Mouse (Mus musculus): ENCODE results near the gene Agtrap.
"Not testable (repeated sequence)": the region's sequence is repeated elsewhere in the genome, so short reads cannot be mapped to it uniquely, and the experiment has no call there.

Agtrap gene

DNA sequence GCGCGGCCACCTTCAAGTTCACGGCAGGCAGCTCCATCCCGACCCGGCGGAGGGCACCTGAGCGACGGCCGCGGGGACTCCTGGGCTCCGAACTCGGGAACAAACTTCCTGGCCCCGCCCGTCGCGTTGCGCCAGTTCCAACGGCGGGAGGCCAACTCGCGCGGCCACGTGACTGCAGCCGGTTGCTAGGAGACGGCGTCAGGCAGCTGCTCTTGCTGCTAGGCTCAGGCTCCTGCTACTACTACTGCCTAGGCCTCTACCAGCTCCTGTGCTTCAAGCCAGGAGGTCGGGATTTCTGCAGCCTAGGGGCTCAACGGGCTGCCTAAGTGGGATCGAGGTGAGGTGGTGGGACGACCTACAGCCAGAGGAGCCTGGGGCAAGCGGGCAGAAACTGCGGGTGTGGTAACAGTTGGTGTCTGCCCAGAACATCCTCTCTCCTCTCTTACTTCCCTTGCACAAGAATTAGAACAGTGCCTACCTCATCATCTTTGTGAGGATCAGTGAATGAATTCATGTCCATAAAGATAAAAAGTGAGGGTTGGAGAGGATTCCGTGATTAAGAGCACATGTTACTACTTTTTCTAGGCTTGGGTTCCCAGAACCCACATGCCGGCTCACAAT lies at the start of gene Agtrap:
TSS of gene Agtrap (minus strand) at position 125 of the 621 bp plus-strand sequence.
- peak; percentile 96 to 97 for DNase-seq (ENCODE audit: low spot score in 2 of 2)

- no peak for DNase-seq (ENCODE audit: low spot score in 2 of 2)
Observed at GRCm38 (mm10) chr4:148137503-148137902, 49.7 kb upstream of the Agtrap start.

DNA sequence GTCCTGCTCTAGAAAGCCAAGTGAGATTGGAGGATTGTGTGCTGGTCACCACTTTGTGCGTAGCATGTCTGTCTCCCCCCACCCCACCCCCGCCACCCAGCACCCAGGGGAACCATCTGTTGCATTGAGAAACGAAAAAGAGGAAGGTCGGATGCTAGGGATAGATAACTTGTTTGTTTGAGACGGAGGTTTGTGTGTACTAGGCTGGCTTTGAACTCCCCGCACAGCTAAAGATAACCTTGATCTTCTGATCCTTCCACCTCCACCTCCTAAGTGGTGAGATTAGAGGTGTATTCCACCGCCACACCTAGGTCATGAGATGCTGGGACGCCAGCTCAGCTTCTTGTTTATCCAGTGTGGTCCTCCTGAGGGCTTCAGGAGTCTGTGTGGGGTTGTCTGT lies 47.2 kb upstream of the Agtrap start:
- no peak for DNase-seq (ENCODE audit: low spot score in 2 of 2)

DNA sequence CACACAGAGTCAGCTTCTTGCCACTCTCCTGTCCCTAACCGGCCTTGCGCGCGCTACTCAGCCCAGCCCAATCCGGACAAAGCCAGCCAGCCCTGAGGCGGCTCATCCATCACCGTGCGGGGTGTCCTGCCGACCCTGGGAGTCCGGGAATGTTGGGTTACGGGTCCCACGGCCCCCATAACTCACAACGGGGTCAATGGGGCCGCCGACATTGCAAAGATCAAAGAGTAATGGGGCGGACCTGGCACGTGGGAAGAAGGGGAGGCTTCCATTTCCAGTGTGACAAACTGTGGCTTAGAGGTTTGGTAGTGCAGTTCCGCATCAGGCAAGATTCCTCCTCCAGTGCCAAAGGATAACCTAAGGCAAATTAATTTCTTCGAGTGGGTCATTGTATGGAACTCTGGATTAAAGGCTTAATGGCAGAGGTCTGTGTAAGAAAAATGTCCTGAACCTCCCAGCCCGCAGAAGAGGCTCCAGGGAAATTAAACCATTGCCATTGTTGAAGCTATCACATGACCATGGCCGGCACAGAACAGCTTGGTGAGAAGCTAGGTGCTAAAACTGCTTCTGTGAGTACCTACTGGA lies 43.8 kb upstream of the Agtrap start:
- no peak for DNase-seq (ENCODE audit: low spot score in 2 of 2)

GRCm38 (mm10) chr4:148130561-148131413 lies 43.0 kb upstream of the Agtrap start, which contains the start of gene Draxin:
TSS of gene Draxin (minus strand) at chr4:148130698.
- no peak for DNase-seq (ENCODE audit: low spot score in 2 of 2)

DNA sequence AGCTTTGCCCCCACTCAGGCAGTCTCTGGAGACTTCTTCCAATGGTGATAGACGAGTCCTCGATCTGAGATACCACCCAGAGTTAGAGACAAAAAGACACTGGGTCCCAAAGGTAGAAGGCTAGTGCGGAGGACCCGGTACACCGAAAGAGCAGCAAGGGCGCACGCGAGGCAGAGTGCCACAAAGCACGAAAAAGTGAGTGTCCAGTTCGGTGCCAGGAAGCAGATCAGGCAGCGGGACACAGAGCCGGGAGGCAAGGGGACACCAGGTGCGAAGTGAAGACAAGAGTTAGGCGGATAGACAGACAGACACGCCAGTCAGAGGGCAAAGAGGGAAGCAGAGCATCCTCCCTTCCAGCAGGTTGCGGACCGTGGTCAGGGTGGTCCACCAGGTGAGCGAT lies 42.3 kb upstream of the Agtrap start, which contains the start of gene Mad2l2:
TSS of gene Mad2l2 (plus strand) at position 252 of the 400 bp plus-strand sequence.
- DNase-seq (ENCODE audit: low spot score in 2 of 2) = no peak

GRCm38 (mm10) chr4:148128672-148129071 lies 40.8 kb upstream of the Agtrap start:
- no peak for DNase-seq (ENCODE audit: low spot score in 2 of 2)

DNA sequence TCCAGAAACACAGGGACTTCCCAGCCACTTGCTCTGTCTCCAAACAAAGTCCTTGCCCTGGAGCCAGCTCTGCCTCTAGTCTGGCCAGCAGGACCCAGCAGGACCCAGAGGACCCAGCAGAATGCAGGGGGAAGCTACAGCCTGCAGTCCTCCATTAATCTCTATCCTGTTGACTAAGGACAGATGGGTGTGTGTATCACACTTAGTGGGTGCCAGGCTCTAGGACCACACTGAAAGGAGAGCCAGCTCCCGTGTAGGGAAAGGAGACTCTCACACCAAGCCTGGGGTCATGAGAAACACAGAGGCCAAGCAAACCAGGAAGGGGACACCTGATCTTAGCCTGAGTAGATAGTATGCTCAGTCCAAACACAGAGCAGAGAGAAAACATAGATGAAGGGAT lies 40.4 kb upstream of the Agtrap start:
- no peak for DNase-seq (ENCODE audit: low spot score in 2 of 2)

- no peak for DNase-seq (ENCODE audit: low spot score in 2 of 2)
Observed at GRCm38 (mm10) chr4:148122694-148123066, 34.8 kb upstream of the Agtrap start.

GRCm38 (mm10) chr4:148121982-148122693 lies 34.3 kb upstream of the Agtrap start:
- no peak for DNase-seq (ENCODE audit: low spot score in 2 of 2)

- no peak for DNase-seq (ENCODE audit: low spot score in 2 of 2)
Observed at GRCm38 (mm10) chr4:148121362-148121761, 33.5 kb upstream of the Agtrap start.

GRCm38 (mm10) chr4:148120555-148120954 lies 32.7 kb upstream of the Agtrap start:
- DNase-seq (ENCODE audit: low spot score in 2 of 2) = no peak

GRCm38 (mm10) chr4:148119578-148119977 lies 31.7 kb upstream of the Agtrap start:
- not testable (repeated sequence) for DNase-seq (ENCODE audit: low spot score in 2 of 2)

- no peak for DNase-seq (ENCODE audit: low spot score in 2 of 2)
Observed at GRCm38 (mm10) chr4:148117392-148117791, 29.6 kb upstream of the Agtrap start.

- no peak for DNase-seq (ENCODE audit: low spot score in 2 of 2)
Observed at GRCm38 (mm10) chr4:148116657-148117056, 28.8 kb upstream of the Agtrap start.

GRCm38 (mm10) chr4:148115467-148115866 lies 27.6 kb upstream of the Agtrap start:
- peak in 1 of 2 experiments; percentile 37 for DNase-seq (ENCODE audit: low spot score in 2 of 2)

GRCm38 (mm10) chr4:148114758-148115391 lies 27.0 kb upstream of the Agtrap start:
- DNase-seq (ENCODE audit: low spot score in 2 of 2) = peak; percentile 72 to 78

DNA sequence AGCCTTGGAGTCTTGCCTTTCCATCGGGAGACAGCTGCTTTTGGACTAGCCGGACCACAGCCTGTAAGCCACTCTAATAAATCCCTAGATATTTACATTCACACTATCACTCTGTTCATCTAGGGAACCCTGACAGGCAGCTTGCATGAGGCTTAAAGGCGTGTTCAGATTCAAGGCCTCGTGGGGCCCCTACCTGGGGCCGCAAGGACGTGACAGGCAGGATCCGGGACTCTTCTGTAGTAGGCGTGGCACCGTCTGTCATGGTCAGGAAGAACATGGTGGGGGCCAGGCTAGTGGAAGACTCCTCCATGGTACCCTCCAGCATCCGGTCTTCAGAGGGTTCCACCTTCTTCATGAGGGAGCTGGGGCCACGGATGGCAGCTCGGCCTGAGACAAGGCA lies 24.7 kb upstream of the Agtrap start:
- no peak for DNase-seq (ENCODE audit: low spot score in 2 of 2)

DNA sequence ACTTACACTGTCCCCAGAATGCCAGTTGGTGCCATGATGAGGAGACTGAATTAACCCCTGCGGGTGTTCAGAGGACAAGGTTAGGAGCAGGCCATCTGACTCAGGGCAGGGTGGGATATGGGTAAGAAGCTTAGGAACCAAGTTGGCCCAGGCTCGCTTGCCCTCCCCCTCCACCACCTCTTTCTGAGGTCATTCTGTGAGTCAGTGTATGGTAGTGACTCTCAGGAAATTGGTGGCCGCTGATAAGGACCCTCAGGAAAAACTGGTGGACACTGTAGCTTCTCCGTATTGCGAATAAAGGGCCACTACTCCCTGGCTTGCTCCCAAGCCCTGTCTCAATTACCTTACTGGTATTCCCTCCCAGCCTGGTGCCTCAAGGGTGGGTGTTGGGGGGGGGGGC lies 21.4 kb upstream of the Agtrap start:
- DNase-seq (ENCODE audit: low spot score in 2 of 2) = no peak

- no peak for DNase-seq (ENCODE audit: low spot score in 2 of 2)
Observed at GRCm38 (mm10) chr4:148108565-148109100, 20.8 kb upstream of the Agtrap start.

GRCm38 (mm10) chr4:148107621-148108291 lies 19.9 kb upstream of the Agtrap start:
- no peak for DNase-seq (ENCODE audit: low spot score in 2 of 2)

Data from urinary bladder, adult 18-20 months (tissue).